Mouse (Mus musculus) macrophage (primary cell): ENCODE data around the gene Foxa3. TPM values are rescaled to one million over a fixed set of nuclear protein-coding genes. Genes with fewer than 3 reads are reported as not detected.
A peak's percentile ranks its signal among the peaks of the same experiment; 100 is the strongest.

Experiments used
- H3K27ac ChIP-seq: fragments of 350-480 bp; formaldehyde crosslinking; 2 replicates; pipeline ENCODE4 v1.9.0; 2021
- H3K36me3 ChIP-seq: fragments of 350-480 bp; formaldehyde crosslinking; 2 replicates; pipeline ENCODE4 v1.9.0; 2021; ENCODE audit errors: inconsistent target
- H3K4me3 ChIP-seq: fragments of 350-480 bp; formaldehyde crosslinking; 2 replicates; pipeline ENCODE4 v1.9.0; 2021; ENCODE audit errors: inconsistent target
- H3K79me2 ChIP-seq: fragments of 350-480 bp; formaldehyde crosslinking; 2 replicates; pipeline ENCODE4 v1.9.0; 2021; ENCODE audit errors: inconsistent target
- WGBS: methylation state at CpG from one replicate; pipeline ENCODE4 v1.1.7; 2026; ENCODE audit warnings: inconsistent platforms; ENCODE audit not compliant: missing documents; 5-methylcytosine and 5-hydroxymethylcytosine counted together
- polyA plus RNA-seq: library from polyadenylated mRNA; stranded (reverse); fragments of 250-400 nt; gene quantifications from 3 replicates; pipeline ENCODE4 v1.2.4, GENCODE M21; 2018; ENCODE audit warnings: inconsistent platforms

Foxa3 gene
- polyA plus RNA-seq, 1 experiment from 2014 or later: not detected

GRCm38 (mm10) chr7:19049252-19049651 lies 25.9 kb upstream of the Foxa3 start:
- Histone ChIP-seq H3K36me3 (peaks cover 81% of the 10 kb centered on the region), H3K79me2 (no peaks in the 10 kb centered on the region), H3K4me3 (no peak overlapping the region), H3K27ac (no peak overlapping the region)
- 87% methylated on average over 4 of the region's 5 CpGs for WGBS

DNA sequence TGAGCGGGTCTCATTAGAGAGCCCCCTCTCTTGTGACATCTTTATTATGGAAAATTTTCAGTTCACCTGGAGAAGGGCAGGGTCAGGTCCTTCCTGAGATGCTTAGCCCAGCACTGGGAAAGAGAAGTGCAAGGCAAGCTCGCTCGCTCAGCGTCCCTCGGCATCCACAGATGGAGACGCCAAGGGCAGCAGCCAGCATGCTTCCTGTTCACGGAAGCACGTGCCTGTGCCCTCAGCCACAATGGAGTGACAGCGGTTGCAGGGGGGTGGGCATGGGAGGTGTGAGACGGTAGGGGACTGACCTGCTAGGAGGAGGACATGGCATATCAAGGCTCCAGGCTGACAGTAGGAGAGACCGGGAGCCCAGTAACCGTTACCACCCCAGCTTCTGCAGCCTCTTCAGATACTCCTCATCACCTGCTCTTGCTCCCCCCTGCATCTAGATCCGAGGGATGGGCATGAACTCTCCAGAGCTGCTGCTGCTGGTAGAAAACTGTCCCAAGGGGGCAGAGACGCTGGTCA lies 24.7 kb upstream of the Foxa3 start:
- Histone ChIP-seq H3K36me3 (peaks cover 90% of the 10 kb centered on the region), H3K27ac (no peak overlapping the region), H3K4me3 (no peak overlapping the region), H3K79me2 (no peaks in the 10 kb centered on the region)
- 74% methylated on average over 14 of the region's 14 CpGs for WGBS

DNA sequence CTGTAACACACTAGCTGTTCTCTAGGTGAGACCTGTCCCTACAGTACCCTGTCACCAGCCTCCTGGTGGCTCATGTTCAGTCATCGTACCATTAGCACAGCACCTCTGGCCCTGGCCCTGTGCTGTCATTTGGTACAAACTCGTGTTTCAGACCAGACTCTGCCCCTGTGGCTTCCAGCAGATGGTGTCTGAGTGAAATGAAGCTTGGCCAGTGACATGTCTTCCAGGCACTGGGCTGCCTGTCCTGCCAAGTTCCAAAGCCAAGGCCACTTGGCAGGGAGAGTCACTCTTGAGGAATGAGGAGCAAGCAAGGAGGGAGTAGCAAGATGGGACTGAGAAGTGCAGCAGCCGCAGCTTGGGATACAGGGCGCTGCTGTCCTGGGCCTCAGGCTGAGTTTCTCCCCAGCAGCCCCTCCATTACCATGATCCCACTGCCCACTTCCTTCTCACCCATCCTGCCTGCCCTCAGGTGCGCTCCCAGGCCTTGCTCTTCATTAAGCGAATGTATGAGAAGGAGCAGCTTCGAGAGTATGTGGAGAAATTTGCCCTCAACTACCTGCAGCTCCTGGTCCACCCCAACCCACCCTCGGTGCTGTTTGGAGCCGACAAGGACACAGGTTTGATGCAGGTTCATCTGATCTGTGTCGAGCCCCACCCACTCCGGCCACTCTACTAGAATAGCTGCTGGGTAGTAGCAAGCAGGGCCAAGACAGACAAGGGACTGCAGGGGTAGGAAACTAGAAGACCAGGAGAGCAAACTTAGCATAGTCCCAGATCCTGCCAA lies 23.1 kb upstream of the Foxa3 start:
- Histone ChIP-seq H3K36me3 (peaks cover 96% of the 10 kb centered on the region), H3K27ac (no peak overlapping the region), H3K4me3 (no peak overlapping the region), H3K79me2 (no peaks in the 10 kb centered on the region)
- WGBS: 94% methylated on average over 11 of the region's 11 CpGs

GRCm38 (mm10) chr7:19044616-19045015 lies 21.3 kb upstream of the Foxa3 start:
- whole genome bisulfite sequencing: 97% methylated on average over 6 of the region's 6 CpGs
- H3K79me2 ChIP-seq: no peaks in the 10 kb centered on the region
- H3K27ac ChIP-seq: no peak overlapping the region
- H3K4me3 ChIP-seq: no peak overlapping the region
- peaks cover 96% of the 10 kb centered on the region for H3K36me3 ChIP-seq

GRCm38 (mm10) chr7:19031641-19032040 lies 8.3 kb upstream of the Foxa3 start:
- no peak overlapping the region for H3K27ac ChIP-seq
- peaks cover 71% of the 10 kb centered on the region for H3K36me3 ChIP-seq
- WGBS: 97% methylated on average over 4 of the region's 4 CpGs

DNA sequence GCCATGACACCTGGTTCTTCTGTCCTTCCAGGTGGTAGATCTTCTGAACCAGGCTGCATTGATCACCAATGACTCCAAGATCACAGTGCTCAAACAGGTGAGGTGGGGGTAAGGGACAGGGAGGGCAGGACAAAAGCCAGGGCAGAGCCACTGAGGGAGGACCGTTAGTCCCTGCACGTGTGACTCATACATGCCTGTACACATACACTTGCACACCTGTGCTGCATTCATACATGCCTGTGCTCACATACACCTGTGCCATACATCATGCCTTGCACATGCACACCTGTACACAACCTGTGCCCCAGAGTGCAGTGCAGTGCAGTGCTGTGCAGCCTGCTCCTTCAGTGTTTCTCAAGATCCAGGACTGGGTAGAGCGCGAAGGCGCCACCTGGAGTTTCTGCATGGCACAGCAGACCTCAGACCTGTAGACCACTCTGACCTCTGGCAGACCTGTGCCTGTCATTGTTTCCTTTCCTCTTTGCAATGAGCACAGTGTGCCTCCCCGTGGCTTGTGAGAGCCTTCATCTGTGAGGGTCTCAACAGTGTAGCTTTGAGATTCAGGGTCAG lies 5.8 kb upstream of the Foxa3 start:
- H3K27ac ChIP-seq: no peak overlapping the region
- H3K79me2 ChIP-seq: peaks cover 32% of the 10 kb centered on the region
- 76% methylated on average over 6 of the region's 6 CpGs for WGBS
- peaks cover 47% of the 10 kb centered on the region for H3K36me3 ChIP-seq
- no peak overlapping the region for H3K4me3 ChIP-seq

More at GRCm38 (mm10) chr7:19031641-19032040, 8.3 kb upstream of the Foxa3 start:
- peaks cover 10% of the 10 kb centered on the region for H3K79me2 ChIP-seq
- H3K4me3 ChIP-seq: no peak overlapping the region

DNA sequence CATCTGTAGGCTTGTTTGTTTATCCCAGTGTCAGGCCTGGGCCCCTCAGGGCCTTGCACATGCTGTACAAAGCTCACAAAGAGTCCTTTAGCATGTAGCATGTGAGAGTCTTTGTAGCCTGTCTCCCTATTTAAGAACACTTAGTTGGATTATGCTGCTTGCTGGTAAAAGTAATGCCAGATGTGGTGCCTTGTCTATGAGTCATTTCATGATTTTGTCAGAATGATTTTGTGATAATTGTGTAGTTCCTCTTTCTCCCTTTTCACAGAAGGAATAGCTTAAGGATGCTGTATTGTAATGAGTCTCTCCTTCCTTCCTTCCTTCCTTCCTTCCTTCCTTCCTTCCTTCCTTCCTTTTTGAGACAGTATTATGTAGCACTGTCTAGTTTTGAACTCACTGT lies 4.7 kb upstream of the Foxa3 start:
- peaks cover 38% of the 10 kb centered on the region for H3K36me3 ChIP-seq
- H3K4me3 ChIP-seq: no peak overlapping the region
- peak overlapping the region; percentile 51 for H3K27ac ChIP-seq
- H3K79me2 ChIP-seq: peaks cover 32% of the 10 kb centered on the region

DNA sequence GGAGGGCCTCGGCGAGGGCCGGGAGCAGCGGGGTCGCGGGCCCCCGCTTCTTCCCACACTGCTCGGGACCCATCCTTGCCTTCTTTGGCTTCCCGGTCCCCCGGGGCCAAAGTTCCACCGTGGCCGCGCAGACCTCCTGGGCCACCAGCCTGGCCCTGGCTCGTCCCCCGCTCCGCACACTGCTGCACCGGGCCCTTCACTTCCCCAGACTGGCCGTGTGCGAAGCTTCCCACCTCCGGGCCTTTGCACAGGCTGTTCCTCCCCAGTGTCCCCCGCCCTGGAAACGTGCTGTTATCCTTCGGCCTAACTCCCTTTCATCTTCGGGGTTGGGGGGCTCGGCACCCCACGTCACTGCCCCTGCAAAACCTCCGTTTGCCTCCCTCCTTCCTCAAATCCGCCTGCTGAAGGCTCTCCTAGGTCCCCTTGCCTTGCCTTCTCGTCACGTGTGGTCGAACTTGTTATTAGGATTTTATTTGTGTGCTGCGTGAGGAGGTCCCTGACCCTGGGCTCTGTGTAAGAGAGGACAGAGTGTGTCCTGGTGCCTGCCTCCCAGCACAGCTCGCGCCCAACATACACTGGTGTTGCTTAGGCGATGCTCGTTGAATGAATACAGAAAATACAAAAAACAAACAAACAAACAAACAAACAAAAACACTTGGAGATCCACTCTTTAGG lies 1.4 kb upstream of the Foxa3 start:
- WGBS: under 1% methylated on average over 31 of the region's 36 CpGs
- H3K27ac ChIP-seq: peak overlapping the region; percentile 51

GRCm38 (mm10) chr7:19024096-19024506 lies 763 bp upstream of the Foxa3 start, which contains the start of gene Sympk:
TSS of gene Sympk (plus strand) at chr7:19024377.
- 2% methylated on average over 27 of the region's 50 CpGs for WGBS
- H3K36me3 ChIP-seq: peaks cover 6% of the 10 kb centered on the region
- H3K79me2 ChIP-seq: peaks cover 32% of the 10 kb centered on the region
- peak within 1 kb of the TSS; percentile 84 for H3K4me3 ChIP-seq
- H3K27ac ChIP-seq: peak within 1 kb of the TSS; percentile 51

More for the DNA sequence above, 1.4 kb upstream of the Foxa3 start:
- H3K4me3 ChIP-seq: peak overlapping the region; percentile 84
- H3K36me3 ChIP-seq: peaks cover 12% of the 10 kb centered on the region
- H3K79me2 ChIP-seq: peaks cover 32% of the 10 kb centered on the region

DNA sequence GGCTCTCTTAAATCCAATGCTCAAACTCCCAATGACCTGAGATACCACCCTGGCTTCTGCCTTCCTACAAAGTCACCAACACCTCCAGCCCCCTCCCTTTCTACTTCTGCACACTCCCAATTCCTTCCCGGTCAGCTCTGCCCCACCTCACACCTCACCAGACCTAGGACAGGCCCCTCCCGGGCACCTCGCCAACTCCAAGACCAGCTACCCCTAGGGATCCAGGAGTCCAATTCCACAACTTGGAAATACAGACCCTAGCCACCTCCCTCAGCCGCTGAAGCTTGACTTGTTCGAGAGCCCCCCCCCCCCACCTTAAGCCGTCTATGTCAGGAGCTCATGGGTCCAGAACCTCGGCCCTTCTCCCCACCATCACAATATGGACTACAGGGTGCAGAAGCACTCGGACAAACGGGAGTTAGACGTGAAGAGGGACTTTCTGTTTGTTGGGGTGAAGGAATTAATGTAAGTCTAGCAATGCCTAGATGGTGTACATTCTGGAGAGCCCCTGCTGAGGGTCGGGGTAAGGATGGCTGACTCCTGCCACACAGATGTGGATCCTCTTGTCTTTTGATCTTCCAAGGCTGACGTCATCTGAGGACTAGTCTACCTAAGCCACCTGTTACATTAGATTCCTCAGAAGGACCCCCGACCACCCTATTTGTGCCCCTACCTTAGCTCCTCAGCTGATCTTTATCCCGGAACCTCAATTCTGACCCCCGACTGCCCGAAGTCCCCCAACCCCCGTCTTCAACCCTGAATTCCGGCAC lies 964 bp downstream of the Foxa3 start:
- Histone ChIP-seq H3K4me3 (no peak overlapping the region), H3K27ac (no peak overlapping the region)
- 82% methylated on average over 17 of the region's 18 CpGs for WGBS

DNA sequence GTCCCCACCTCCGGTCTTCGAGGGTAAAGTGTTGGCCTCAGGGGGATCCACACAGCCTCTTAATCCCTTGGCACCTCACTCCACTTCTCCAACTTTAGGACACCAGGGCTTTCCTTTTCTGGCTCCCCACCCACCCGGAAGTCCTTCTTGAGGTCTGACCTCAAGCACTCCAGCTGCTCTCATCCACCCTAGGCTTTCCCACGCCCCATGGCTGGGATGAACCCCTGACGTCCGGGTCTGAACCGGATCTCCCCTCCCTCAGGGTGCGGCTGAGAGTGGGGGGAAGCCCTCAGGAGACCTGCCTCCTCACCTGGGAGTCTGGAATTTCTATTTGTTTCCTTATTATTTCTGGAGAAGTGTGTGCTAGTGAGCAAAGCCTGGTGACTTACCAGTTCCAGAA lies 2.3 kb downstream of the Foxa3 start:
- H3K79me2 ChIP-seq: peaks cover 16% of the 10 kb centered on the region
- no peak overlapping the region for H3K27ac ChIP-seq
- no peaks in the 10 kb centered on the region for H3K36me3 ChIP-seq
- H3K4me3 ChIP-seq: no peak overlapping the region
- whole genome bisulfite sequencing: 54% methylated on average over 8 of the region's 8 CpGs

More for the DNA sequence above, 964 bp downstream of the Foxa3 start:
- H3K36me3 ChIP-seq: no peaks in the 10 kb centered on the region
- peaks cover 29% of the 10 kb centered on the region for H3K79me2 ChIP-seq

DNA sequence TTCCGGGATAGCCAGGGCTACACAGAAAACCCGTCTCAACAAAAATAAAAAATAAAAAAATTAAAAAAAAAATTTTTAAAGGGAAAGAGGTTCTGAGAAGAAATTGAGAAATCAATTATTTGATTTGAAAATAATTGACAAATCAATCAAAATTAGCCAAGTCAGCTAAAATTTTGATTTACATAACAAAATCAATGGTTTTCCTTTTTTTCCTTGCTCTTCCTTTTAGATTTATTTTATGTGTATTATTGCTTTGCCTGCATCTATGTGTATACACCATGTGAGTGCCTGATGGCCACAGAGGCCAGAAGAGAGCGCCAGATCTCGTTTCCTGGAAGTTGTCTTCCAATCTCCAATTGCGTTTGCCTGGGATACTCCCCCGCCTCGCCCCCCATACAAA lies 5.4 kb downstream of the Foxa3 start:
- WGBS: 95% methylated on average over 7 of the region's 7 CpGs

DNA sequence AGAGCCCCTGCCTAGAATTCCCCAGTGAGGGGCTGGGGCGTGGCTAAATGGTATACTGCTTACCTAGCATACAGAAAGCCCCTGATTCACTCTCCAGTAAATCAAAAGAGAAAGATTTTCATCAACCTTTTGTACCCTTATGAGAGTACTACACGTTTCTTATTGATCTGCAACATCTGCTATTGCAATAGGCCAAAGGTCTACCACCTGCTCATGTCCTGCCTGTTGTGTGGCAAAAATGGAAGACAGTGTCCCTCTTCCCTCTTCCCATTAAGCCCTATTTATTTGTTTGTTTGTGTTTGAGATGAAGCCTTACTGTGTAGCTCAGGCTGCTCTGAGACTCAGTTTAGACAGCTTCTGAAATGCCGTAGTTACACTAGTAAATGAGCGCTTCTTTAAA lies 7.3 kb downstream of the Foxa3 start:
- no peaks in the 10 kb centered on the region for H3K36me3 ChIP-seq
- no peaks in the 10 kb centered on the region for H3K79me2 ChIP-seq
- WGBS: 100% methylated on average over 4 of the region's 4 CpGs
- H3K27ac ChIP-seq: no peak overlapping the region
- no peak overlapping the region for H3K4me3 ChIP-seq

More for the DNA sequence above, 5.4 kb downstream of the Foxa3 start:
- Histone ChIP-seq H3K79me2 (no peaks in the 10 kb centered on the region), H3K36me3 (no peaks in the 10 kb centered on the region), H3K27ac (no peak overlapping the region), H3K4me3 (no peak overlapping the region)

DNA sequence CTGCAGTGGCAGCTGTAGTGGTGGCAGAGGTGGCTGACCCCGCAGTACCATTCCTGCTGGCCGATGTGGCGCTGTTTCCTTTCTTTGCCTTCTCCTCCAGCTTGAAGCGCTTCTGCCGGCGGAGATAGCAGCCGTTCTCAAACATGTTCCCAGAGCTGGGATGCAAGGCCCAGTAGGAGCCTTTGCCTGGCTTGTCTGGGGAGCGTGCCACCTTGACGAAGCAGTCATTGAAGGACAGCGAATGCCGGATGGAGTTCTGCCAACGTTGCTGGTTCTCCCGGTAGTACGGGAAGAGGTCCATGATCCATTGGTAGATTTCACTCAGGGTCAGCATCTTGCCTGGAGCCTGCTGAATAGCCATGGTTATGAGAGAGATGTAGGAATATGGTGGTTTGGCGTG lies 8.9 kb downstream of the Foxa3 start:
- H3K27ac ChIP-seq: no peak overlapping the region

More for the DNA sequence above, 8.9 kb downstream of the Foxa3 start:
- Histone ChIP-seq H3K4me3 (no peak overlapping the region), H3K79me2 (no peaks in the 10 kb centered on the region), H3K36me3 (no peaks in the 10 kb centered on the region)
- WGBS: 97% methylated on average over 14 of the region's 15 CpGs
